ENCODE assay signal across 9 mouse cellular contexts in the genomic region with DNA sequence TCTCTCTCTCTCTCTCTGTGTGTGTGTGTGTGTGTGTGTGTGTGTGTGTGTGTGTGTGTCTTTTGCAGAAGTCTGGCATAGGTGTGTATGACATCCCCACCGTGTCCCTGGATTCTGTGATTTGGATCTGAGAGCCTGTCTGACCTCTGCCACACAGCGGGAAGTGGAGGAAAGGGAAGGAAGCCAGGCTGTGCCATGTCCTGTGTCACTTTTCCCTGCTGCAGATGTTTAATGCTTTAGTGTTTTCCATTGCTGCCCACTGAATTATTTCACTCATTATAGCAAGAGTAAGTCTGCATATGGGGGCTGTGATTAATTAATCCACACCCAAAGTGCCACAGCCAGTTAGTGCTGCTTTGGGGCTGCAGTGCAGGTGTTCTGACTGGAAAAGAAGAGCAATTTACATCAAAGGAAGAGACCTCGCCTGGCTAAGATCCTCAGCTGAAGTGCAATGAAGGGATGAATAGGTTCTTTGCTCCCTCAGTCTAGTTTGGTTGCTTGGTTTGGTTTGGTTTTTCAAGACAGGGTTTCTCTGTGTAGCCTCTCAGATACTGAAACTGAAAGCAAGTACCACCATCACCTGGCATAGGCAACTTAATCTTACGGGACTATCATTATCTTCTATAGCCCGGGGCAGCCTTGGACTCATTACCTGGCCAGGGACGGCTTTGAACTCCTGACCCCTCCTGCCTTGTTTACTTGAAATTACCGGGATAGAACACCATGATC. TPM values are rescaled to one million over a fixed set of nuclear protein-coding genes. Genes with fewer than 3 reads are reported as not detected.
DNase-seq lines count a peak whose midpoint lies in the region; ATAC-seq lines count a peak whose summit lies in the region.
"Had no signal": no experiment of that assay in that cellular context is flagged by ENCODE, and none has a peak within 500 bp of the region (broad histone marks: within the 10 kb centered on the region; RNA-seq: fewer than 3 reads in every experiment).

No protein-coding gene starts in this region.

- ATAC-seq in heart, embryonic 13.5 days (ENCODE audit: extremely low read depth, insufficient number of reproducible peaks, low FRiP score, low TSS enrichment), result no peak
- ATAC-seq in activated CD4-positive, CD25-positive, alpha-beta regulatory T cell, adult 4 months, result peak; percentile 55
- no peak for ATAC-seq in hindbrain, embryonic 12.5 days (ENCODE audit: low FRiP score)
- no peak for ATAC-seq in midbrain, embryonic 14.5 days (ENCODE audit: low FRiP score, low TSS enrichment)

- peaks cover 13% of the 10 kb centered on the region for H3K4me1 ChIP-seq in heart, embryonic 13.5 days
- peaks cover 13% of the 10 kb centered on the region for H3K4me1 ChIP-seq in hindbrain, embryonic 12.5 days
- H3K4me1 ChIP-seq in midbrain, embryonic 14.5 days (ENCODE audit: control insufficient read depth, insufficient read depth, low read length), result peaks cover 6% of the 10 kb centered on the region; the same call in 1 of the 2 replicates

- intact Hi-C loops in heart, postnatal 14 days (cut with DNase I), result loop anchor here (5.0 kb wide), 2 partner anchors 51 to 89 kb away; partner anchors contain the start of gene Kdm7a
- intact Hi-C loops in left cerebral cortex, postnatal 25 days (cut with DNase I), result loop anchor here (2.0 kb wide), 1 partner anchor 51 kb away; the partner anchor contains the start of gene Kdm7a

- peak overlapping the region; percentile 54 for H3K4me3 ChIP-seq in heart, embryonic 13.5 days
- peak overlapping the region; percentile 40 for H3K4me3 ChIP-seq in hindbrain, embryonic 12.5 days
- peak overlapping the region; percentile 49 for H3K4me3 ChIP-seq in midbrain, embryonic 14.5 days (replicated peaks; ENCODE audit: low read depth, low read length)

- peak overlapping the region; percentile 81 for H3K4me2 ChIP-seq in heart, embryonic 13.5 days
- peak overlapping the region; percentile 77 for H3K4me2 ChIP-seq in hindbrain, embryonic 12.5 days (replicated peaks)
- H3K4me2 ChIP-seq in midbrain, embryonic 14.5 days (ENCODE audit: low read length), result peak overlapping the region; percentile 88

- H3K9ac ChIP-seq in heart, embryonic 13.5 days, result peak overlapping the region; percentile 71
- peak overlapping the region; percentile 60 for H3K9ac ChIP-seq in hindbrain, embryonic 12.5 days
- no peak overlapping the region; the same call in 1 of the 2 replicates for H3K9ac ChIP-seq in midbrain, embryonic 14.5 days (replicated peaks; ENCODE audit: low read length)

- H3K27ac ChIP-seq in heart, embryonic 13.5 days (replicated peaks), result peak overlapping the region; percentile 38; the same call in 1 of the 2 replicates
- H3K27ac ChIP-seq in hindbrain, embryonic 12.5 days, result peak overlapping the region; percentile 79; the same call in 1 of the 2 replicates
- peak overlapping the region; percentile 84; the same call in 1 of the 2 replicates for H3K27ac ChIP-seq in midbrain, embryonic 14.5 days (replicated peaks; ENCODE audit: low read depth, low read length)

- H3K36me3 ChIP-seq in heart, embryonic 13.5 days, result no peaks in the 10 kb centered on the region
- H3K36me3 ChIP-seq in hindbrain, embryonic 12.5 days, result no peaks in the 10 kb centered on the region
- H3K36me3 ChIP-seq in midbrain, embryonic 14.5 days (ENCODE audit: control insufficient read depth, insufficient read depth, low read length), result no peaks in the 10 kb centered on the region
- H3K36me3 ChIP-seq: G1E had no signal

- WGBS in heart, embryonic 13.5 days, result 56% methylated on average over 7 of the region's 7 CpGs
- 49% methylated on average over 7 of the region's 7 CpGs for WGBS in hindbrain, embryonic 12.5 days
- 47% methylated on average over 7 of the region's 7 CpGs for WGBS in midbrain, embryonic 14.5 days

- H3K27me3 ChIP-seq in heart, embryonic 13.5 days (replicated peaks), result peaks cover 28% of the 10 kb centered on the region
- H3K27me3 ChIP-seq in hindbrain, embryonic 12.5 days, result peaks cover 15% of the 10 kb centered on the region; the same call in 1 of the 2 replicates
- no peaks in the 10 kb centered on the region for H3K27me3 ChIP-seq in midbrain, embryonic 14.5 days (ENCODE audit: control insufficient read depth, insufficient read depth, low read length)

- H3K9me3 ChIP-seq in heart, embryonic 13.5 days, result no peaks in the 10 kb centered on the region
- H3K9me3 ChIP-seq in hindbrain, embryonic 12.5 days (replicated peaks), result no peaks in the 10 kb centered on the region
- no peaks in the 10 kb centered on the region for H3K9me3 ChIP-seq in midbrain, embryonic 14.5 days (ENCODE audit: control insufficient read depth, low read length)
- H3K9me3 ChIP-seq: G1E had no signal

- no peak for DNase-seq in heart, postnatal 14 days
- no peak for DNase-seq in midbrain, embryonic 14.5 days
- no peak for DNase-seq in right cerebral cortex, adult 2 months (ENCODE audit: low spot score in 2 of 2)
- DNase-seq in urinary bladder, postnatal 14 days (ENCODE audit: low spot score), result no peak
- no peak for DNase-seq in left cerebral cortex, postnatal 25 days (ENCODE audit: low spot score in 2 of 2)

RNA-seq across cellular contexts. Expression of gene Kdm7a, which starts 51.2 kb away (rescaled TPM):
- polyA plus RNA-seq in heart, embryonic 13.5 days (2015; fragmentation: Nextera tagmentation; extraction: Ambion mirVana), result 3.6 and 3.7 TPM in 2 replicates
- total RNA-seq in heart, postnatal 14 days (2021), result 10 to 100 TPM; 20.2 to 21.9 TPM
- 10 to 100 TPM; 10.5 to 11.4 TPM for polyA plus RNA-seq in activated CD4-positive, CD25-positive, alpha-beta regulatory T cell, adult 4 months (2017; shearing (Covaris generic))
- 21.3 and 22.2 TPM in 2 replicates for polyA plus RNA-seq in hindbrain, embryonic 12.5 days (2016; fragmentation: Nextera tagmentation; extraction: Ambion mirVana)
- polyA plus RNA-seq in midbrain, embryonic 14.5 days (2014; fragmentation: Nextera tagmentation; extraction: Ambion mirVana), result 6.4 and 10.7 TPM in 2 replicates
- total RNA-seq in left cerebral cortex, postnatal 25 days (2021), result 10 to 100 TPM; 38.7 to 39.9 TPM
